Mouse (Mus musculus) spleen, postnatal 4 days (tissue): Measurements from ENCODE around the gene Tbpl2.

Experiments
- DNase-seq, 2 experiments: peaks; one replicate each; pipeline ENCODE4 v3.0.0; 2022; ENCODE audit warnings: low spot score in 2 of 2

Gene Tbpl2

DNA sequence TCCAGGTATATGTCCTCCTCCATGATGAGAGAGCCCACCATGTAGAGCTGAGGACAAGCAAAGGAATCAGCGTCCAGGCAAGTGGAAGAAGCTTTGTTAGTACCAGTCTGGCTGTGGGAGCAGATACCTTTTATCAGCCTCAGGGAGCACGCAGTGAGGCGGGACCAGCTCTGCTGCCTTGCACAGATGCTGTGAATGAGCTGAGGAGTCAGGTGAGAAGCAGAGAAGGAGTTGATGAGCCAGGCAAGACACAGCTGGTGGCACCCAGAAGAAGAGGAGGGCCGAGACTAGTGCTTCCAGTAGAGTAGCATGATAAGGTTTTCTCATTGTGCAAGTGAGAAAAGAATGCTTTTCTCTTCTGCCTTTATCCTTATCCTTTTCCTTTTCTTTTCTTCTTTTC is at the start of gene Tbpl2:
Gene Tbpl2 (minus strand): TSS at position 101 of the 400 bp plus-strand sequence.
- no peak for DNase-seq

DNA sequence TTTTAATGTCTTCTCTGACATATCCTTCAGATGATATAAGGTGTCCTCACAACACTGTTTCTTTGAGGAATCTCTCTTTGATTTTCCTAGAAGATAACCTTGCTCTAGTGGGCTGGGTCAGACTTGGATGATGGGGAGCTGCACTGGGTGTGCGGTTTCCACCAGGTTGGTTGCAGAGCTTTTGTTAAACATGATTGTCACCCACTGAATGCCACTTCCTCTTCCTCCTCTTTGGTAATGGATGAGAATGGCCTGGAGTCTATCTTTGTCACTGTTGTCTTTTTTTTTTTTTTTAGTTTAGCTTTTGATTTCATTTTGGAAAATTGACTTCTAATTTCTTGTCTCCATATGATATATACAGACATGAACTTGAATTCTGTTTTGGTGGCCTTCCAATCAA is 38.0 kb upstream of the Tbpl2 start:
- no peak for DNase-seq

DNA sequence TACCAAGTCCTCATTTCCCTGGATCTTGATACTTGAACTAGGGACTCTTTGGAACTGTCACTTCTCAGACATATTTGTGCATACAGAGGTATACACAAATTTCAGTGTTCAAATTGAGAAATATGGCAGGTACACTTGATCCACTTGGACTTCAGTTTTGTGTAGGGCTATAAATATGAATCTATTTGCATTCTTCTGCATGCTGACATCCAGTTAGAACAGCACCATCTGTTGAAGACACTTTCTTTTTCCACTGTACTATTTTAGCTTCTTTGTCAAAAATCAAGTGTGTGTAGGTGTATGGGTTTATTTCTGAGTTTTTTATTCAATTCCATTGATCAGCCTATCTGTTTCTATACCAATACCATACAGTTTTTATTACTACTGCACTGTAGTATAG is 12.7 kb upstream of the Tbpl2 start:
- DNase-seq = no peak

DNA sequence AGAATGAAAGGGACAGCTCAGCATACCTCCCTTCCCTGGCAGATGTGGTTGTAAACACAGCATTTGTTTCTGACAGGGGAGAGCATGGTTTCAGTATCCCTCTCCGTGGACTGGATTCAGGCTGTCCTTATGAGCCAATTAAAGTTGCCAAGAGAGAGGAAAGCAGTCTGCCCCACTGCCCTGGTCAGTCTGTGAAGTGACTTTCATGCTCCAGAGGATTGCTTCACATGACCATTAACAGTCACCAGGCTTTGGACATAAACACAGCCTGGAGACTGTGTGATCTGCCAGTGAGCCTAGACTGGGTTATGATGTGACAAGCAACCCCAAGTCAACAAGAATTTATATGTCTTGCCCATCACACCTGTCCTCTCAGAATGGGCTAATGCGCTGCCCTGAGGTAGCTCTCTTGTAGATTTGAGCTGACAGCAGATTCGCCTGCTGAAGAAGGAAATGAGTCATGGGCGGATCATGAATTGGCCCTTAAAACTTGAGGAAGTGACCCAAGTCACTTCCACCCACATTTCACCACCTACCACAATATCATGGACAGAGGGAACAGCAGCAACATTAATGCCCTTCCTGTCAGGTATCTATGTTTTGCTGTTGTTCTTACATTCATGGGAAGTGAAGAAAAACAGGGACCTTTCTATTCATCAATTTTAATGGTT is 7.4 kb upstream of the Tbpl2 start:
- DNase-seq = no peak

DNA sequence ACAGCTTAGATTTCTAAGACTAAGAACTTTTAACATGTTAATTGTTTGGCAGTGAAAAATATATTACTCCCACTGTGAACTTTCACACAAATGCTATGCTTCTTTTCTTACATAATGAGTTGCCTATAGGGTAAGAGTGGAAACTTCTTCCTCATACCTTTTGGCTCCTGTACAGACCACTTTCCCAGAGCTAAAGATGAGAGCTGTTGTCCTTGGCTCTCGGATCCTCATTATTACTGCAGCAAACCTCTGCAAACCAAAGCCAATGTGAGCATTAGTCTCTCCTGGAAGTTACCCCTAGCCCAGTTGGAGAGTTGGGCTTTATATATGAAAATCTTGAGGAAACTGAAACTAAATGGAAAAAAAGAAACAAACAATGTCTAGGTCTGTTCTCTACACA is 5.5 kb downstream of the Tbpl2 start:
- no peak for DNase-seq

DNA sequence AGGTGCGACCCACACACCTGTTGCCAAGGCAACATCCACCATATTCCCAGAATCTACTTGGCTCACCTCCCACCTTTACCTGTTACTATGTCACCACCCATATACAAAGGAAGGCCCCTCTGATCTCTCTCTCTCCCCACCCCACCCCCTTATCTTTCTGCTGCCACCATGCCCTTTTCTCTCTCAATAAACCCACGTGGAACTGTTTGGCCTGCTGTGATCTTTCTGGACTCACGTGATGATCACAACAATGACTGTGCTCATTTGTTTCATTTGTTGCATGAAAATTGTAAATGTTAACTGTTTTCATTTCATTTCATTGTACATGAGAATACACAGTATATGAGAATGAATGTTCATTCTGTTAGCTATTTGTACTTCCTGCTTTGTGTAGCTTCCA is 45.9 kb downstream of the Tbpl2 start:
- no peak for DNase-seq

DNA sequence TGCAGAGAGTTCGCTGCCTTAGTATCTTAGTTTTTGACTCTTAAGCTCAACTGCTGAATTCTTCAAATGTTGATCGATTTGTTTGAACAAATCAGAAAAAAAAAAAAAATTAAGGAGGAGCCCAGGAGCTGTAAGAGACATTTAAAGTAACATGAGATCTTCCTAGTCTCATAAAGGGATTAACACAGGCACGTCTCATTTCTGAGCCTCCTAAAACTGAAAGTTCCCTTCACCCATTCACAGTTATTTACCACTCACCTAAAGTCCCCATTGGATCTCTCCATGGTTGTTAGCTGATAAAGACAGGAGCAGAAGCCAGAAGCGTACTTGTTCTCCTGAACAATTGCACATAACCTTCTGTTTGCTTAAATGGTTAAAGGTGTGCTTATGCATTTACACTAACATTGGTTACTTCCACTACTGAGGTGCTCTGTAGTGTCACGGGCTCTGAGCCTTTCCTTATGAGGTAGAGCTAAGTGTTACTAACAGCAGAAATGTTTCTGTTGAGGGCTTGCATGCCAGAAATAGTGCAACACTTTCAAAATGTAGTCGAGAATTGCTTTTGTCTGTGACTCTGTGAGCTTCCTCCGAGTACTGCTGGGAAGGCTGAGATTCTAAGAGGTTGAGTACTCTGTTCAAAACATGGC is 46.9 kb downstream of the Tbpl2 start, which contains the start of gene Hnmt:
Gene Hnmt (minus strand): TSS at position 51 of the 647 bp plus-strand sequence.
- DNase-seq = no peak

DNA sequence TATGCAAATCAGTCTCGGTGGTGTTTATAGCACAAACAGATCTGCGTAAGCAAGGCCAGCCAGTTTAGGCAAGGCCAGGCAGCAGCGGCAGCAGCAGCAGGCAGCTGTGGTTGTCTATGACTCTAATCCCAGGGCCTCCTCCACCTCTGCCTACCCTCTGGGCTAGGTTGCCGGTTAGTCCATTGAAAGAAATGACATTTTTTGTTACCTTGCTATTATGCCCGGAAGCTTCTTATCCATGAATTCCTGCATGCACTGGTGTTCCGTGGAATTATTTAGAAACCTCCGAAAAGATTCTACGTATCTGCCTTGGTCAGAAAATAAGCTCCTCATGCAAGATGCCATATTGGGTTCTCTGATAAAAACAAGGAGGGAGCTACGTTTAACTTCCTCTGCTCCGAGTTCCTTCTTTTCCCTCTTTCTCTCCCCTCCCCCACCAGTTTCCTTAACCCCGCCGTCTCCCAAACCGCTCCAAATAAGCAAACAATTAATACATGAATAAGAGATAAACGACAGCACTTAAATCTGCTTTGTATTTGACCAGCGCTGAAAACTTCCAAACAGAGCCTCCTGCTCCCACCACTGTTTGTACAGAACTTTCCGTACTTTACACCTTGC is 47.8 kb downstream of the Tbpl2 start:
- DNase-seq = no peak

DNA sequence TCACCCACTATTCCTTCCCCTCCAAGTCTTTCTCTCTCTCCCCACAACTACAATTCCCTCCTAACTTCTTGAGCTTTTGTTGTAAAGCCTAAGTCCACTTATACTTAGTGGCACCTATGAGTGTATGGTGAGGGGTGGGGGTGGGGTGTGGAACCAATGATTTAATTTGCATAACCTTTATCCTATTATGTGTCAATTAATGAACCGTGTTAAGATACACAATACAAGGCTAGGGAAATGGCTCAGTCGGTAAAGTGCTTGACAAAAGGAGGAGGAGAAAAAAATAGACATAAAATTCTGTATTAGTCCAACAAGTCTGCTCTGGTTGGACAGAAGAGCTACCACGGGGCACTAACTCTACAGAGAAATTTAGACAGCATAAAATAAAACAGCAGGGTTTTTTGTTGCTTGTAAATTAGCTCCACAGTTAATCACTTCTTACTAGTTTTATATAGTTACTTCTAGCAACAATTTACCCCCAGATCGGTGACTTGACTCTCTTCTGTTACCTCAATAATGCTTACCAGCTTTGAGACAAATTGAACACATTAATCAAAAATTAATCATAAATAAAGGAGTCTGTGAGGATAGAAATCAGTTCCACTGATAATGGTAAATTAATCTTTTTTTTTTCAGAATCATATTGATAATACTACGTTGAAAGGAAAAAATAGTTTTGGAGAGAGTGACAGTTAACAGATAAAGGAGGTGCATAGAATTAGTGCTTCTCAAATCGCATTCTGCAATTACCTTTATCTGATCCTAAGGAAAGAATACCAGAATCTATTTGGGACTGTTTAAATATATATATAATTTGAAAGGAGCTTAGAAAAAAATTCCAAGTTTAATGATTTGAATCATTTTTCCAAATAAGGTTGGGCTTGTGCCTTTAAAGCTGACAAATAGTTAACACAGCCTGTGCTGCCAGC is 48.6 kb downstream of the Tbpl2 start:
- no peak for DNase-seq

DNA sequence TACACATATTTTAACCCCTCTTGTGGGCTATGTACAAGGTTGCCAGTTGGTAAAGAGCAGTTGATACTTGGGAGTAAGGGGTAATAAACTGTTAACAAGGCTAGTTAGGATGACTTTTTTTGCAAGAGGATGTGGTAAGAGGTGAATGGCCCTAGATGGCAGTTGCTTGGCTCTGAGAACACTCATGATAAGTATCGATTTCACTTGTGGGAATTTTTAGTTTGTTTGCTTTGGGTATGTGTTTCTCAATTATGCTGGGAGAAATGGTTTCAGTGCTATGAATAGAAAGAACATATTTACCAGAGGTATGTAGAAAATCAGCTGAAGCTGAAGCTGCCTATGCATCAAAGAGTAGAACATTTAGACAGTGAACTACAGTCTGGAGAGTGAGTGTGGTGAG is 53.5 kb downstream of the Tbpl2 start:
- DNase-seq = no peak

DNA sequence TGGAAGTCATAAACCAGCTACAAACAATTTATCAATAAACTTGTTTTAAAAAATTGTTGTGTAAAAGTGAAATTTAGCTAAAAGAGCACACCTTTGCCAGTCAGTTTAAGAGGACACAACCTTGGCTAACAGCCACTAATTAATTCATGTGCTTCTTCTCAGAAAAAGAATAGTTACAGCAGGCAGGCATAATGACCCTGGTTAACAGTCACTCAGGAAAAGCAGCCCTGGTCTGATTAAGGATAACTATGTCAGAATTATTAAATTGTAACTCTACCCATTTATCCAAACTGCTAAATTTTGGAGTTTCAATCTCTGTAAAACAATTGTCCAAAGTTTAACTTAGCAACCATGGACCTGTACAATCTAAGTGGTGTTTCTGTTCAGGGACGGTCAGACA is 55.9 kb downstream of the Tbpl2 start:
- no peak for DNase-seq
